Mouse (Mus musculus) adrenal gland, postnatal 10 days (tissue): ENCODE data around the gene Ctla4. TPM values are rescaled to one million over a fixed set of nuclear protein-coding genes. Genes with fewer than 3 reads are reported as not detected.
A peak's percentile ranks its signal among the peaks of the same experiment; 100 is the strongest.

ENCODE experiments used
- DNase-seq: peaks from one replicate; pipeline ENCODE4 v3.0.0; 2021; ENCODE audit warnings: mixed read lengths
- total RNA-seq, 2 experiments: library from RNA; stranded (reverse); gene quantifications; 2 replicates each; pipeline ENCODE4 v1.2.3; 2021

Ctla4 gene
- total RNA-seq, 2 experiments from 2014 or later, result 0.54 to 0.55 TPM

DNA sequence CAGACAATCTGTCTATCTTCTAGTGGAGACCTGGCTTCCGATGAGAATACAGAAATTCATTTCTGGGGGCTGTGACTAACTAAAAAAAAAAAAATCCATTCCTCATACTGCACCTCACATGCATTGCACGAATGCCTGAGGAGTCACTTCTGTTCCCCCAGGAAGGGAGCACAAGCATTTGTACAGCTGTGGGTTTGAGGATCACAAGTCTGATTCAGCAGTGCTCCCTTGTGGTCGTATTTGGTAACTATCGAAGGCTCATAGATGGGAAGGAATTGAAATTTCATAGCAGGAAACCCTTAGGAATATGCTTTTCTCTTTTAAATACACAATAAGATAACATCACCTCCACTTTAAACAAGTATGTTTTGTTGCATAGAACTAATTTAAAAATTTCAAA is 74.3 kb downstream of the Ctla4 start:
- peak; percentile 71 for DNase-seq

DNA sequence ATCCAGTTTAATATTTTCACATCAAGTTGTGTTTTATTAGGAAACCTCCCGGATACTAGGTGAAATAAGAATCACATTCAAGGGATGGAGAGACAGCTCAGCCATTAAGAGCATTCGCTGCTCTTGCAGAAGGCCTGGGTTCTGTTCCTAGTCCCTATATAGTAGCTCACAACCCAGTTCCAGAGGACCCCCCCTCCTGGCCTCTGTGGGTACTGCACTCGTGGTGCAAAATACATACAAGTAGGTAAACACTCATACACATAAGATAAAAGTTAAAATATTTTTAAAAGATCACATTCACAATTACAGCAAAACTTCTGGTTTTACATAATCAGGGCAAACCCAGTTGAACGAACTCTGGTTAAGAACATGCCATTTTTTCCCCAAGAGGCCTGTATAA is 75.3 kb downstream of the Ctla4 start:
- no peak for DNase-seq

Other genes starting within 250 kb of the Ctla4 start
- gene Cd28, start 170.2 kb upstream of the Ctla4 start, total RNA-seq, result 1 to 10 TPM; 1.2 TPM
- under 1 TPM; 0.94 to 0.99 TPM for gene Icos, start 90.9 kb downstream of the Ctla4 start, total RNA-seq